Mouse (Mus musculus): ENCODE measurements around the gene Tex33.

The Tex33 gene

GRCm38 (mm10) chr15:78395478-78395962 lies at the start of gene Tex33:
Tex33 (minus strand) TSS chr15:78395912.
- in situ Hi-C loops (cut with MboI, MseI) = no loop called here

- in situ Hi-C loops (cut with MboI, MseI) = loop anchor here (10.0 kb wide), 1 partner anchor 301 kb away; no protein-coding TSS in a partner anchor
Observed at GRCm38 (mm10) chr15:78443857-78444256, 48.1 kb upstream of the Tex33 start.

- in situ Hi-C loops (cut with MboI, MseI) = loop anchor here (10.0 kb wide), 1 partner anchor 303 kb away; no protein-coding TSS in a partner anchor
Observed at GRCm38 (mm10) chr15:78442231-78442630, 46.5 kb upstream of the Tex33 start.

GRCm38 (mm10) chr15:78438973-78439372 lies 43.3 kb upstream of the Tex33 start:
- in situ Hi-C loops (cut with MboI, MseI) = no loop called here

- in situ Hi-C loops (cut with MboI, MseI) = no loop called here
Observed at GRCm38 (mm10) chr15:78438505-78438904, 42.8 kb upstream of the Tex33 start.

GRCm38 (mm10) chr15:78438018-78438394 lies 42.3 kb upstream of the Tex33 start:
- in situ Hi-C loops (cut with MboI, MseI) = no loop called here

- in situ Hi-C loops (cut with MboI, MseI) = no loop called here
Observed at GRCm38 (mm10) chr15:78437237-78438017, 41.7 kb upstream of the Tex33 start.

GRCm38 (mm10) chr15:78436380-78437192 lies 40.9 kb upstream of the Tex33 start:
- in situ Hi-C loops (cut with MboI, MseI) = no loop called here

GRCm38 (mm10) chr15:78435681-78436080 lies 40.0 kb upstream of the Tex33 start:
- in situ Hi-C loops (cut with MboI, MseI) = no loop called here

GRCm38 (mm10) chr15:78434896-78435520 lies 39.3 kb upstream of the Tex33 start:
- in situ Hi-C loops (cut with MboI, MseI) = no loop called here

GRCm38 (mm10) chr15:78431541-78432121 lies 35.9 kb upstream of the Tex33 start:
- in situ Hi-C loops (cut with MboI, MseI) = no loop called here

- in situ Hi-C loops (cut with MboI, MseI) = no loop called here
Observed at GRCm38 (mm10) chr15:78430874-78431273, 35.2 kb upstream of the Tex33 start.

- in situ Hi-C loops (cut with MboI, MseI) = no loop called here
Observed at GRCm38 (mm10) chr15:78429871-78430622, 34.3 kb upstream of the Tex33 start.

- in situ Hi-C loops (cut with MboI, MseI) = no loop called here
Observed at GRCm38 (mm10) chr15:78429139-78429459, 33.4 kb upstream of the Tex33 start.

- in situ Hi-C loops (cut with MboI, MseI) = no loop called here
Observed at GRCm38 (mm10) chr15:78428391-78429138, 32.9 kb upstream of the Tex33 start, which contains the start of gene Kctd17. Kctd17 (plus strand) TSS chr15:78428564.

GRCm38 (mm10) chr15:78425230-78425629 lies 29.5 kb upstream of the Tex33 start:
- in situ Hi-C loops (cut with MboI, MseI) = no loop called here

- in situ Hi-C loops (cut with MboI, MseI) = loop anchor here (5.0 kb wide), 1 partner anchor 72 kb away; no protein-coding TSS in a partner anchor
Observed at GRCm38 (mm10) chr15:78424507-78424906, 28.8 kb upstream of the Tex33 start.

- in situ Hi-C loops (cut with MboI, MseI) = loop anchor here (5.0 kb wide), 1 partner anchor 70 kb away; no protein-coding TSS in a partner anchor
Observed at GRCm38 (mm10) chr15:78422046-78422956, 26.6 kb upstream of the Tex33 start.

- in situ Hi-C loops (cut with MboI, MseI) = loop anchor here (5.0 kb wide), 1 partner anchor 68 kb away; no protein-coding TSS in a partner anchor
Observed at GRCm38 (mm10) chr15:78420395-78420794, 24.7 kb upstream of the Tex33 start.

Measured in regulatory T cell (primary cell).